Mouse (Mus musculus): ENCODE measurements around the gene Grin3b.

GRCm38 (mm10) chr10:80017361-80017760 lies 46.8 kb downstream of the Grin3b start:
- TF ChIP-seq ZC3H11A (IDR thresholded peaks at IDR 0.05; ENCODE audit: borderline replicate concordance, low read depth, low read length) (no peak), ZNF384 (IDR thresholded peaks at IDR 0.05; ENCODE audit: low read depth, low read length) (no peak), HCFC1 (IDR thresholded peaks at IDR 0.05; ENCODE audit: borderline replicate concordance, insufficient read depth, low read length) (no peak)
